Mouse (Mus musculus) forebrain, embryonic 15.5 days (tissue): Measurements from ENCODE around the gene Usp54. TPM values are rescaled to one million over a fixed set of nuclear protein-coding genes. Genes with fewer than 3 reads are reported as not detected.

Experiments
- ATAC-seq: fragments of 200-750 bp; cut with Nextera tagmentation; replicated peaks from 2 replicates; pipeline ENCODE4 v1.8.0; 2017; ENCODE audit warnings: mild to moderate bottlenecking, moderate TSS enrichment, moderate library complexity
- H3K27ac ChIP-seq: fragments of 300-500 bp; sonication (generic); replicated peaks from 2 replicates; pipeline ENCODE4 v1.5.1; 2015; ENCODE audit warnings: mild to moderate bottlenecking, inconsistent platforms
- H3K27me3 ChIP-seq: fragments of 300-500 bp; sonication (generic); 2 replicates; pipeline ENCODE4 v1.6.1; 2015; ENCODE audit warnings: inconsistent platforms
- H3K36me3 ChIP-seq: fragments of 300-500 bp; sonication (generic); 2 replicates; pipeline ENCODE4 v1.6.1; 2015; ENCODE audit warnings: mild to moderate bottlenecking, inconsistent platforms
- H3K4me1 ChIP-seq: fragments of 300-500 bp; sonication (generic); 2 replicates; pipeline ENCODE4 v1.6.1; 2015; ENCODE audit warnings: inconsistent platforms
- H3K4me2 ChIP-seq: fragments of 300-500 bp; sonication (generic); replicated peaks from 2 replicates; pipeline ENCODE4 v1.6.1; 2015; ENCODE audit warnings: mild to moderate bottlenecking, inconsistent platforms
- H3K4me3 ChIP-seq: fragments of 300-500 bp; sonication (generic); 2 replicates; pipeline ENCODE4 v1.5.1; 2015; ENCODE audit warnings: mild to moderate bottlenecking, inconsistent platforms
- H3K9ac ChIP-seq: fragments of 300-500 bp; sonication (generic); replicated peaks from 2 replicates; pipeline ENCODE4 v1.6.1; 2015; ENCODE audit warnings: mild to moderate bottlenecking, inconsistent platforms
- H3K9me3 ChIP-seq: fragments of 300-500 bp; sonication (generic); 2 replicates; pipeline ENCODE4 v1.6.1; 2016; ENCODE audit warnings: inconsistent platforms
- WGBS: fragments of 180-500 bp; shearing (Covaris S2); methylation state at CpG from one replicate; pipeline ENCODE4 v1.1.7; 2015; ENCODE audit warnings: mixed read lengths; 5-methylcytosine and 5-hydroxymethylcytosine counted together
- microRNA-seq: library from miRNA; unstranded; fragments of <30 nt; microRNA quantifications from one replicate; pipeline ENCODE4, GENCODE M21; 2016
- polyA plus RNA-seq: library from polyadenylated mRNA; unstranded; fragments of >200 nt; fragmentation: Nextera tagmentation; extraction: Ambion mirVana; gene quantifications from 2 replicates; pipeline ENCODE4 v1.2.1, GENCODE M21; 2015

Usp54 gene
- polyA plus RNA-seq, 1 experiment from 2014 or later, result 10.1 TPM

GRCm38 (mm10) chr14:20545529-20546331 lies 95.1 kb downstream of the Usp54 start:
- H3K36me3 ChIP-seq, result peaks cover 18% of the 10 kb centered on the region
- peak; percentile 97 for ATAC-seq
- peak overlapping the region; percentile 55 for H3K4me2 ChIP-seq
- peak overlapping the region; percentile 97 for H3K9ac ChIP-seq
- H3K9me3 ChIP-seq, result no peaks in the 10 kb centered on the region
- H3K27me3 ChIP-seq, result no peaks in the 10 kb centered on the region
- H3K4me1 ChIP-seq, result peaks cover 30% of the 10 kb centered on the region
- H3K27ac ChIP-seq, result peak overlapping the region; percentile 94
- peak overlapping the region; percentile 98 for H3K4me3 ChIP-seq
- under 1% methylated on average over 53 of the region's 67 CpGs for WGBS

- Histone ChIP-seq H3K4me1 (peaks cover 30% of the 10 kb centered on the region), H3K36me3 (peaks cover 13% of the 10 kb centered on the region), H3K27me3 (no peaks in the 10 kb centered on the region), H3K9me3 (no peaks in the 10 kb centered on the region), H3K27ac (no peak overlapping the region), H3K4me3 (peak overlapping the region; percentile 98), H3K9ac (peak overlapping the region; percentile 34), H3K4me2 (peak overlapping the region; percentile 55)
- ATAC-seq, result no peak
- 72% methylated on average over 7 of the region's 7 CpGs for WGBS
Measured at GRCm38 (mm10) chr14:20544467-20545411, 96.1 kb downstream of the Usp54 start.

- no peaks in the 10 kb centered on the region for H3K9me3 ChIP-seq
- no peak overlapping the region for H3K27ac ChIP-seq
- no peak overlapping the region for H3K4me2 ChIP-seq
- peaks cover 2% of the 10 kb centered on the region; the same call in 1 of the 2 replicates for H3K36me3 ChIP-seq
- 94% methylated on average over 4 of the region's 4 CpGs for WGBS
- no peaks in the 10 kb centered on the region for H3K27me3 ChIP-seq
- no peak overlapping the region for H3K4me3 ChIP-seq
- ATAC-seq, result no peak
- no peaks in the 10 kb centered on the region for H3K4me1 ChIP-seq
- no peak overlapping the region for H3K9ac ChIP-seq
Measured at GRCm38 (mm10) chr14:20529643-20530042, 111.2 kb downstream of the Usp54 start.

GRCm38 (mm10) chr14:20520179-20520578 lies 120.7 kb downstream of the Usp54 start:
- WGBS, result 99% methylated on average over 2 of the region's 2 CpGs
- Histone ChIP-seq H3K27ac (no peak overlapping the region), H3K36me3 (peaks cover 42% of the 10 kb centered on the region), H3K9me3 (no peaks in the 10 kb centered on the region), H3K4me2 (no peak overlapping the region), H3K4me3 (no peak overlapping the region), H3K27me3 (no peaks in the 10 kb centered on the region), H3K4me1 (no peaks in the 10 kb centered on the region), H3K9ac (no peak overlapping the region)
- ATAC-seq, result no peak

- no peak overlapping the region for H3K4me2 ChIP-seq
- 0 out of 2 replicates have a peak, but pooled peaks cover 3% of the 10 kb centered on the region for H3K4me1 ChIP-seq
- no peaks in the 10 kb centered on the region for H3K9me3 ChIP-seq
- WGBS, result 71% methylated on average over 2 of the region's 2 CpGs
- no peak overlapping the region for H3K9ac ChIP-seq
- no peak for ATAC-seq
- no peak overlapping the region for H3K27ac ChIP-seq
- H3K27me3 ChIP-seq, result no peaks in the 10 kb centered on the region
- H3K36me3 ChIP-seq, result peaks cover 25% of the 10 kb centered on the region
- H3K4me3 ChIP-seq, result no peak overlapping the region
Measured at GRCm38 (mm10) chr14:20508424-20508823, 132.4 kb downstream of the Usp54 start.

GRCm38 (mm10) chr14:20502966-20503365 lies 137.9 kb downstream of the Usp54 start:
- no peaks in the 10 kb centered on the region for H3K27me3 ChIP-seq
- no peak overlapping the region for H3K9ac ChIP-seq
- peaks cover 27% of the 10 kb centered on the region for H3K36me3 ChIP-seq
- 0 out of 2 replicates have a peak, but pooled peaks cover 3% of the 10 kb centered on the region for H3K4me1 ChIP-seq
- H3K9me3 ChIP-seq, result no peaks in the 10 kb centered on the region
- no peak for ATAC-seq
- no peak overlapping the region for H3K4me3 ChIP-seq
- H3K4me2 ChIP-seq, result no peak overlapping the region
- H3K27ac ChIP-seq, result no peak overlapping the region
- 96% methylated on average over 10 of the region's 10 CpGs for WGBS

GRCm38 (mm10) chr14:20499982-20500381 lies 140.9 kb downstream of the Usp54 start:
- H3K4me3 ChIP-seq, result no peak overlapping the region
- no peak overlapping the region for H3K9ac ChIP-seq
- no peak overlapping the region for H3K27ac ChIP-seq
- 88% methylated on average over 3 of the region's 3 CpGs for WGBS
- ATAC-seq, result 0 out of 2 replicates have a peak, but pooled peaks have one; percentile 13
- H3K27me3 ChIP-seq, result no peaks in the 10 kb centered on the region
- H3K4me2 ChIP-seq, result no peak overlapping the region
- H3K36me3 ChIP-seq, result peaks cover 34% of the 10 kb centered on the region
- no peaks in the 10 kb centered on the region for H3K9me3 ChIP-seq
- no peaks in the 10 kb centered on the region for H3K4me1 ChIP-seq

Small RNAs within 50 kb of the gene (microRNA-seq; reads per million reads assigned to microRNA genes)
- gene Mir6946, result 1.1 reads per million

Other genes with a start within 250 kb of the Usp54 start
- 55.8 and 58.2 TPM in 2 replicates for gene Mrps16, start 247.4 kb downstream of the Usp54 start, polyA plus RNA-seq
- 2.1 and 3.0 TPM in 2 replicates for gene Cfap70, start 188.8 kb downstream of the Usp54 start, polyA plus RNA-seq
- gene Anxa7, start 160.9 kb downstream of the Usp54 start, polyA plus RNA-seq, result 14.1 and 15.8 TPM in 2 replicates
- gene Mss51, start 144.2 kb downstream of the Usp54 start, polyA plus RNA-seq, result 0.62 and 0.84 TPM in 2 replicates
- gene Ppp3cb, start 94.5 kb downstream of the Usp54 start, polyA plus RNA-seq, result 79.6 and 89.0 TPM in 2 replicates
- not detected in 2 replicates for gene Myoz1, start 15.5 kb upstream of the Usp54 start, polyA plus RNA-seq
- 0.11 and 0.17 TPM in 2 replicates for gene Synpo2l, start 27.3 kb upstream of the Usp54 start, polyA plus RNA-seq
- gene Sec24c, start 33.2 kb upstream of the Usp54 start, polyA plus RNA-seq, result 83.9 and 85.5 TPM in 2 replicates
- 23.1 and 23.9 TPM in 2 replicates for gene Fut11, start 53.9 kb upstream of the Usp54 start, polyA plus RNA-seq
- gene Chchd1, start 61.9 kb upstream of the Usp54 start, polyA plus RNA-seq, result 213 TPM in 2 replicates
- gene Zswim8, start 66.5 kb upstream of the Usp54 start, polyA plus RNA-seq, result 46.1 and 47.1 TPM in 2 replicates
- gene Ndst2, start 93.5 kb upstream of the Usp54 start, polyA plus RNA-seq, result 15.7 and 16.9 TPM in 2 replicates
- 86.8 and 95.6 TPM in 2 replicates for gene Camk2g, start 153.0 kb upstream of the Usp54 start, polyA plus RNA-seq
- 0.27 and 0.28 TPM in 2 replicates for gene Plau, start 195.6 kb upstream of the Usp54 start, polyA plus RNA-seq